Mouse (Mus musculus) retina, postnatal 7 days (tissue): ENCODE measurements around the gene Mecr.
A peak's percentile ranks its signal among the peaks of the same experiment; 100 is the strongest.

Experiments
- DNase-seq: peaks from one replicate; pipeline ENCODE4 v3.0.0-alpha.2; 2012; ENCODE audit warnings: low read depth, low spot score

Mecr gene

DNA sequence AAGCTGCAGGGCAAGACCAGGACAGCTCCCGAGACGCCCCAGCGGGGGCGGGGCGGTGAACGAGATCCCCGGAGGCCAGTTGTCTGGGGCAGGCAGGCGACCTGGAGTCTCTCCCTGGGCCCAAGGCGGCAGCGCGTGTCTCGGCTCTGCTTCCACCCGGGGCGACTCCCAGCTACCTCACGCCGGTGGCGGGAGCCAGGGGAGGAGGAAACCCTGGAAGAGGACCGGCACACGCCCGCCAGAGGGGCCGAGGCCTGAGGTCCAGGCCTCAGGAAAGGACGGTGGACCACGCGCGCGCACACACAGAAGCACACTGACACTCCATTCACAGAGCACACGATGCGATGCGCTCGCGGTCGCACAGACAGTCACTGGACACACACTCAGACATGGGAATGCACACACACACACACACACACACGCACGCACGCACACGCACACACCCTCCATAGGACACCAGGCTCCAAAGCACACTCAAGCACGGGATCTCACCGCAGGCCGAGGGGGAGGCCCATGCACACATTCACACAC lies 6.9 kb upstream of the Mecr start:
- no peak for DNase-seq

DNA sequence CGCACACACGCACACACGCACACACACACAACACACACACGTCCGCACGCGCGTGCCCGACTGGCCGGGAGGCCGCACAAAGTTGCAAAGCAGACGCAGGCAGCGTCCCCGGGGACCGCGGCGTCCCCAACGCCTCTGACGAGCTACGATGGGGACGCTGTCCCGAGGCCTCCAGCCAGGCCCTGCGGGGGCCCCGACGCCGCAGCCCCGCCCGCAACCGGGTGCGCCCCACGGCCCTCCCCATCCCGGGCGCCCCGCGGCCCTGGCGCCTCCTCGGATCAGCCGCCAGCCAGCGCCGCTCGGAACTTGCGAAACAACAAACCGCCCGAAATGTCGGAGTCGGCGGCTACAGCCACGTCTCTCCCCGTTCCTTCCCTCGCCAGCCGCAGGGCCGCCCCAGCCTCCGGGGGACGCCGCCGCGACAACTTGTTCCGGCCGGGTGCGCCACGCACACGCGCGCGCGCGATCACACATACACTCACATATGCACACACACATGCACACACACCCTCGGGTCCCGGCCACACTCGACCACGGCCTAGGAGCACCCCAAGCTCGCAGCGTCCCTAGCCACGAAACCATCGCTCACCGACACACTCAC lies 6.3 kb upstream of the Mecr start:
- no peak for DNase-seq

DNA sequence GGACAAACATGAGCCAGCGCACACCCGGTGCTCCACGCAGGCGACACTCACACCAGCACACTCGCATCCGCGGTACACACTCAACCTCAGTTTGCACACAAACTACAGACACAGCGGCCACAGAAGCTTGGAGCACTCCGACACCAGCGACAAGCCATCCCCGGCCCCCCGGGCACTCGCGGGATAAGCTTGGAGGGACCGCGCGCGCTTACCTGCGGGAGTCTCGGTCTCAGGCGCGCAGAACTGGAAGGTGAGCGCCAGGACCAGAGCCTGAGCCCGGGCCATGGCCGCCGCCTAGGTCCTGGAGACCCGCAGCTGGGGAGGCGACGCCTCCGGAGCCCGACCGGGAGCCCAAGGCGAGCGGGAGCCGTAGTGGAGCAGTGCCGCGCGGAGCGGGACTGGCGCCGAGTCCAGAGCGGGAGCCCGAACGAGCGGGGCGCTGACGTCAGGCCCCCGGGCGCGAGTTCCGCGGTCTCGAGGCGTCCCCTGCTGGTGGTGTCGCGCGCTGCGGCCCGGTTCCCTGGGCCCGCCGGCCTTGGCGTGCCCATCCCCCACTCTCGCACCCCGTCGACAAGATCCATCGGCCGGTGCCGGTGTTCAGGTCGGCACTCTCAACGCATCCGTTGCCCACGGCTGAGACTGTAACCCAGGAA lies 5.3 kb upstream of the Mecr start, which contains the start of gene Ptpru:
TSS of gene Ptpru (minus strand) at position 417 of the 653 bp plus-strand sequence.
- peak; percentile 79 for DNase-seq

DNA sequence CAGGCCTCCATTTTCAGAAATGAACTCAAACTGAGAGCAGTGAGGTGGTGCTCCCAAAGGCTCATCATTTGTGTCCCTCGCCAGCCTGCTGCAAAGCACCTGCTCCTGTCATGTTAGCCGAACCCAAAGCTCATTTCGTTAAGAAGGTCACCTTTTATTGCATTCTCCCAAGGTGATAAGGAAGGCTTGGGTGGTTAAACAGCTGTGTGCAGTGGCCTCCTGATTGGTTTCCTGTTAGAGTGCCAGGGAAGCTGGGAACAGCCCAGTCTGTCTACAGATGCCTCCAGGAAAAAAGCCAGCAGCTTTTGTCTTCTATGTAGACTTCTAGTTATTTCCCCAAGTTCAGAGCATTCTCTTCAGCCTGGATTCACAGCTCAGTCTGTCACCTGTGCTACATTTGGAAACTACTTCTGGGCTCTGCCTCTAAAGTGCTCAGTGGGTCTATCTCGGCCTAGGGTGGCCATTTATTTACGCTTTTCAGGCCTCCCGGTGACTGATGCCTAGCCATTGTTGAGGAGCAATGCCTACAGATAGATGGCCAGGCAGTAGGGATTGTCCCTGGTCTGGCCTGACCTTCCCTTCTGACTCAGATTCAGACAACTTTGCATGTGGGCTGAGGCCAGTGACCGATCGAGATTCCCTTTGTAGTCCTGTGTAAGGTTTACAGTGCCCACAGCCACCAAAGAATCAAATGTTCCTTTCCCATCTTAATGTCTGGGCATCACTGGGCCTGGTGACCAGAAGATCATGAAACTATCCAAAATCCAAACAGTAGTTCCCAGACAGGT lies 2.9 kb downstream of the Mecr start:
- DNase-seq = no peak

GRCm38 (mm10) chr4:131848082-131848481 lies 4.8 kb downstream of the Mecr start:
- DNase-seq = no peak

DNA sequence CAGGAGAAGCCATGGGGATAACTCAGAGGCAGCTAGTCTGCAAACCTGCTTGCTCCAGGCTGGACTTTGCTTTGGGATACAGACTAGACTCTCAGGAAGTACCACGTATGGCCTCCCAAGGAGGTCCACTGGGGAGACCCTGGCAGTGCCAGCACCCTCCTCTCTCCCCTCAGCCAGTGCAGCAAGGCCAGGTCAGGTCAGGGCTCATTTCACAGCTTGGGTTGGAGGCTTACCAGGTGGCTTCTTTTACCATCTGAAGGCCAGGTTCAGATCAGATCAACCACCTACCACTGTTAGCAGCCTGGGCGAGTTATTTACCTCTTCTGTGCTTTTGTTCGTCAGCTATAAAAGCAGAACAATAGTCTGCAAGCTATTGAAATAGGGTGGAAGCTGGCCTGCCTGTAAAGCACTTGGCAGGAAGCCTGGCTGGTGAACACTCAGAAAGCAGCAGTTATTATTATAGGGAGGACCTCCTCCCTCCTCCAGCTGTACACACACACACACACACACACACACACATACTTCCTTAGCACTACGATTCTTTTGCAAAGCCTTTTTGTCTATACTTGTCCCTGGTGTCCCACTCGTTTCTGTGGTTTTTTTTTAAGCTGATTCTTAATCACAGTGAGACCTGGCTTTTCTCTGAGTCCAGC lies 6.8 kb downstream of the Mecr start:
- no peak for DNase-seq

DNA sequence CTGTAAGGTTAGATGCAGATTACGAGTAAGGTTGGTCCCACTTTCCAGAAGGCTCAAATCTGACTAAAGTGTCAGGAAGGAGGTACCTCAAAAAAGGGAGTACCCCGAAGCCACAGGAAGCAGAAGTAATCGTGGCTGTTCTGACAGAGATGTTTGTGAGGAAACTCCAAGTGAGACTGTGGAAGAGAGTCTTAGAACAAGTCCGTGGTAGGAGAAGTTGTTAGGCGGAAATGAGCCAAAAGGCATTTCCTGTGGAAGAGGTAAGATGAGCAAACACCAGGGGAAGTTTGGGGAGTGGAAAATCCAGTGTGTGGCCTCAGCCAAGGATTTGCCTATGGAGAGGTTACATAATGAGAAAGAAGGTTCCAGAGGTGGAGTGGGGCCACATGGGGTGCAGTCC lies 11.7 kb downstream of the Mecr start:
- no peak for DNase-seq

- peak; percentile 82 for DNase-seq
These were observed 17.4 kb downstream of the Mecr start for GRCm38 (mm10) chr4:131860492-131861340.

- no peak for DNase-seq
These were observed 18.1 kb downstream of the Mecr start for GRCm38 (mm10) chr4:131861341-131861739.

GRCm38 (mm10) chr4:131872672-131873292 lies 29.5 kb downstream of the Mecr start:
- DNase-seq = no peak

GRCm38 (mm10) chr4:131873293-131874168 lies 30.3 kb downstream of the Mecr start, which contains the start of gene Srsf4:
Gene Srsf4 (plus strand): TSS chr4:131873617.
- DNase-seq = peak; percentile 89

GRCm38 (mm10) chr4:131874169-131874536 lies 30.9 kb downstream of the Mecr start:
- DNase-seq = no peak

DNA sequence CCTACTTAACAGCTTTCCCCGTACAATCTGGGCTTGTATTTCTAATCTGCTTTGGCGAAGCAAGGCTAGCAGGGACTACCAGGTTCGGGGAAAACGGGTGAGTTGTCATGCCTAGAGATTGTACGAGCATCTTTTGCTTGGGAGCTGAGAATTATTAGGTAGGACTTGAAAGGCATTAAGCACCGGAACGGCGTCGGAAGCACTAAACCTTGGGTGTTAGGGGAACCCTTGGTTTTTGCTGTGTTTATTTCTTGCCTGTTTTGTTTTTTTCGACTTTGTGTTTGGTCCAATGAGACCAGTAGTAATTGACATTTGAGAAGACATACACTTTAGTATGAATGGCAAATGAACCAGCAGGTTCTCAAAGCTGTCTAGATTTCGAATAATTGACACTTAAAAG lies 31.3 kb downstream of the Mecr start:
- no peak for DNase-seq

DNA sequence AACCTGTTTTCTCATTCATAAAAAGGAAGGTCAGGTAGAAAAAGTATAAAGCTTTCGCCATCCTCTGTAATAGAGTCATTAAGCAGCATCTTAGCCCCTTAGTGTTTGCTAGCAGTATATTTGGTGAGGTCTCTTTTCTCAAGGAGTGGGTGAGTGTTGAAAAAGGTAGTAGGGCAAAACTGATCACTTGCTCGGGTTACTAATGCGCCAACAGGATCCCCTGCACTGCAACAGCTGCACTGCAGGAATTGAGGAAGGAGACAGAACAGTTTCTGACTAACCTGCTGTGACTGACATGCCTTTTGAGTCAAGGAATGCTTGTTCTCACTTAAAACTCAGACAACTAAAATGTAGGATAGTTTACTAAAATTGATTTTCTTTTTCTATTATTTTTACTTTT lies 32.0 kb downstream of the Mecr start:
- DNase-seq = no peak

DNA sequence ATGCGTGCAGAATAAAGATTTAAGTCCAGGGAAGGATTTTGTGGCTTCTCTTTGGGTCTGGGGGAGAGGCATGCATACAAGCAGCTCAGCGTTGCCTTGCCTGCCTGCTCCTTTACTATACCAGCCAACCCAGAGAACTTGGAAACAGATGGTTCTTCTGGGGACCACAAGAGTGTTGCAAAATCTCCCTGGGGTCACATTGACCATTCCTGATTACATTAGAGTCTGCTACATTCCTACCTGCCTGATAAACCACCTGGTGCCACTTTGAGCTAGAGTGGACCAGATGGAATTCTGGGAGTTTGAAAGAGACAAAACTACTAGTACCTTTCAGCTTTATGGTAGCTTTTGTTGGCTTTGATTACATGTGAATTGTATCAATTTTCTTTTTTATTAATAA lies 33.6 kb downstream of the Mecr start:
- no peak for DNase-seq

DNA sequence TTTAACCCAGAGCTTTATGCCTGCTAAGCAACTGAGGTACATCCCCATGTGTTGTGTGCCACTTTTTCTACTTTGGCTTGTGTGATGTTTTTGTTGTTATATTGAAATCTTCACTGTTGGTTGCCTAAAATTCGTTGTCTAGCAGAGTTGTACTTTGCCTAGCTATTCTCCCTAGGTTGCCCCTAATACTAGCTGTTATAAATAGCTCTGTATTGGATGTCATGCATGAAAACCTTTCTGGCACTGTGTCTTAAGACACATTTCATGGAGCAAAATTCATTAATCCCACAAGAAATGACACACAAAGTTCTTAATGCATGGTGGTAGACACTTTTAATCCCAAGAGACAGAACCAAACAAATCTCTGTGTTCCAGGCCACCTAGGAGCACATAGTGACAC lies 36.4 kb downstream of the Mecr start:
- DNase-seq = no peak

DNA sequence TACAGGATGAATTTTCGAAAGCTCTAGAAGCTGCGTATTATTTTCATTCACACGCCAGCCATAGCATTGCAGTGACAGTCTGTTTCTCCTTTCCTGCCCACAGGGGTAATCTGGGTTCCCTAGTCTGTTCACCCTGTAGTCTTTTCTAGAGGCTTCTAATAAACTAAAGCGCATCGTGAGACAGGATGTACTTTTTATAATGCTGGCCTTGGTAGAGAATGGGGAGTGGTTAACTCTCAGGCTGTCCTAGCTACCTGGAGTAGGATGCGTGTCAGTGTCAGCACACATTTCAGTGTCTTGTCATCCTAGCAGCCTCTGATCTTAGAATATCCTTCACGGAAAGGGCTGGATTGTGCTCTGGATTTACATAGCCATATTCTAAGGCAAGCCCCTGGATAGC lies 38.0 kb downstream of the Mecr start:
- no peak for DNase-seq

DNA sequence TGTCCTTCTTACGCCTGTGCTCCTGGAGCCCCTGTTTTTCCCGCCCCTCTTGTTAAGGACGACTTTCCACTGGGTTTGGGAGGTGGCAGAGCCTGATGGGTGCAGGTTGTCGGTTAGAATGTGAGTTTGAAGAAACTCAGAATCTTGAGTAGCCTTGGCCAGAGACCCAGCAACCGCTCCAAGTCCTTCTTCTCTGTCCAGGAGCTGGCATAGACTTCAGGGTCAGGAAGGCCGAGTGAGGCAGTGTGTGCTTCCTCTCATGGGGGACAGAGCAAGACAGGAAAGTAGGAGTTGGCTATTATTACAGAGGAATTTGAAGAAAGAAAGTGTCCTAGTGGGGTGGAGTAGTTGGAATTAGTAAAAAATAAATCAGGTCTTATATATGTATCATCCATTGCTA lies 40.3 kb downstream of the Mecr start:
- no peak for DNase-seq

DNA sequence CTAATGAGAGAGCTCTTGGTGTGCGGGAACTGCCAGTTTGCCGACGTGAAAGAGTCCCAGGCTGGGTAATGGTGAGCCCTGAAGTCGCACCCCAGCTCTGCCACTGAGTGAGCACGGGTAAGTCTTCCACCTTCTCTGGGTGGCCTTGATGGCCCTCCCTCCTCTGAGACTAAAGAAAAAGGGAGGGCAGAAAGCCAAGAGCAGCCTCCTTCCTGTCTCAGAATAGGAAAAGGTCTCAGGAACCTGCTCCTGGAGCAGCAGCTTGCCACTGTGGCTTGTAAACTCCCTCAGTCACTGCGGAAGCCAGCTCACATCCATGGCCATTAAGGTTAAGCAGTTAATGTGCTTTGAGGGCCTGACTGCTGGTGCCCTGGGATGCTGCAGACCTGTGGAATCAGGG lies 42.1 kb downstream of the Mecr start:
- DNase-seq = no peak

GRCm38 (mm10) chr4:131888564-131888963 lies 45.3 kb downstream of the Mecr start:
- DNase-seq = no peak
